Mouse (Mus musculus): ENCODE results near the gene Gm614. TPM values are rescaled to one million over a fixed set of nuclear protein-coding genes. Genes with fewer than 3 reads are reported as not detected.

Gene Gm614
- polyA plus RNA-seq (2012; rRNA removed) = 0.11 TPM in 1 of 2 replicates, not detected in the other

DNA sequence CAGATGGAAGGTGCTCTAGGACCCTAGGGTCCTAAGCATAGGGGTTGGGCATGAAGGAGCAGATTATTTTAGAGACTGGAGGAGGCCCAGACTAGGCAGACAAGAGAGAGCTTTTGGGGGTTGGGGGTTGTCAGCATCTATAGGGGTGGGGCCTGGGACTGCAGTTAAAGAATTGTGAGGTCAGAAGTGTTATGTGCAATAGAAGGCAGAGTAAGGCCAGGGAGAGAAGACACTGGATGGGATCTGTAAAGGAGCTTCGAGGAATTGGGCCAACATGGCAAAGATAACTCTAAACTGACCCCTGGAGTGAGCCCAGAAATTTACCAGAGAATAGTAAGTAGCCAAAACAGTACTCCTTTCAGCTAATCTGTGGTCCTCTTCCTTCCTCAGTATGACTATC lies at the start of gene Gm614:
Gene Gm614 (minus strand): TSS at position 101 of the 400 bp plus-strand sequence.

DNA sequence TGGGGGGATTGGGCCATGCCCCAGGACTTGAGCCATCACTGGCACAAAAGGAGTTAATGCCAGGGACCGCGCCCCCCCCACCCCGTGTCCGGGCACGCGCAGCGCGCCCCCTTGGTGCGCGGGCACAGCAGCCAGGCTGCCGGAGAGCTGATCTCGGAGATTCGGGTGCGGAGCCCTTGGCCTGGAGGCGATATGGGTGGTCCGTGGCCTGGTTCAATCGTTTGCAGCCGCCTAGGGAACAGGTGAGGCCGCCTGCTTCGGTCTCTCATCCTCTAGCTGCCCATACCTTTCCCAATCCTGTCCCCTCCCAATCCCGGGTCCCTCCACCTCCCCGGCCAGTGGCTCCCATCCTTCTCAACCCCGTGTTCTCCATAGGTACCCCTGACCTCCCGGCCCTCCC lies 35.3 kb upstream of the Gm614 start, which contains the start of gene Nlgn3:
Gene Nlgn3 (plus strand): TSS at position 114 of the 400 bp plus-strand sequence.

DNA sequence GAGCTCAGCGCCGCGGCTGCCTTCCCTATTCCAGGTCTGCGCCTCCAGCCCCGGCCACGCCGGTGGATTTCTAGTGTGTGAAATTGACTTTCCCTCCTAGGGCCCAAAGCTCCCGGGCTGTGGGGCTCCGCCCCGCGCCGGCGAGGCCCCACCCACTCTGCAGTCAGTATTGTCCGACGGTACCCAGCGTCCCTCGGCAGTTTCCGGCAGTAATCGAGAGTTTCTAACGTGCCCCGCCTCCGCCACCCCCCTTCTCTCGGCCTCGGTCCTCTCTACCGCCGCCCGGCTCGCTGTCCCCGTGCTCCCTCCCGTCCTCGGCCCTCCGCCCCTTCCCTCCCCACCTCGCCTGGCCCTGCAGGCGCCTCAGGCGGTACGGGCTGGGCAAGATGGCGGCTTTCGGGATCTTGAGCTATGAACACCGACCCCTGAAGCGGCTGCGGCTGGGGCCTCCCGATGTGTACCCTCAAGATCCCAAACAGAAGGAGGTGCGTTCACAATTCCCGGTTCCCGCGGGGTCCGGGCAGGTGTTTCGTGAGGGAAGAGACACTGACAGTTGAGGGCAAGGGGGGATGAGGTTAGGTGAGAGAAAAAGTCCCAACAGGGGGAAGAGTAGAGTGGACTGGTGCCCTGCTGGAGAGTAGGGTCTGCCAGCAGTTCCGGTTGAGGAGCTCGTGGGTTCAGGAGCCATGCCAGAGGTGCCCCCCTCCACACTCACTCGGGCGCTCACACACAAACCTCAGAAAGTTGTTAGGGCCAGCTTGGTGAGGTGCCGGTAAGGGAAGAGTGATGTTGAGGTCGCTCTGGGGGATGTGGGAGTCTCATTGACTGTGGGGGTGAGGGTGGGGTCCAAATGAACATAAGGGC lies 10.3 kb upstream of the Gm614 start, which contains the start of gene Med12:
Gene Med12 (plus strand): TSS at position 156 of the 864 bp plus-strand sequence.

DNA sequence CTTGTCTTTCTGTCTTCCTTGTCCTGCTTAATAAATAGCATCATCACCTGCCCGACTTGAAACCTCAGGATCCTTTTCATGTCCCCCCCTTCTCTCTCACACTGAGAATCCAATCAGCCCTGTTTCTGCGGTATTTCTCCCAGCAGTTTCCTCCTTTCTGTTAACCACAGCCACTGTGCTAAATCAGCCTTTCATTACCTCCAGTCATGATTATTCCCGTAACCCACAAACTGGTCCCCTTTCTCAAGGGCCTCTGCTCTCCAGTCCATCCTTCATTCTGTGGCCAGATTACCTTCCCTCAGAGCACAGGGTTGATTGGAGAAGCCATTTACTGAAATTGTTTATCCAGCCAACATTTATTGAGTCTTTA lies 4.9 kb upstream of the Gm614 start, which contains the start of gene Gm20489:
Gene Gm20489 (minus strand): TSS at position 269 of the 370 bp plus-strand sequence.

DNA sequence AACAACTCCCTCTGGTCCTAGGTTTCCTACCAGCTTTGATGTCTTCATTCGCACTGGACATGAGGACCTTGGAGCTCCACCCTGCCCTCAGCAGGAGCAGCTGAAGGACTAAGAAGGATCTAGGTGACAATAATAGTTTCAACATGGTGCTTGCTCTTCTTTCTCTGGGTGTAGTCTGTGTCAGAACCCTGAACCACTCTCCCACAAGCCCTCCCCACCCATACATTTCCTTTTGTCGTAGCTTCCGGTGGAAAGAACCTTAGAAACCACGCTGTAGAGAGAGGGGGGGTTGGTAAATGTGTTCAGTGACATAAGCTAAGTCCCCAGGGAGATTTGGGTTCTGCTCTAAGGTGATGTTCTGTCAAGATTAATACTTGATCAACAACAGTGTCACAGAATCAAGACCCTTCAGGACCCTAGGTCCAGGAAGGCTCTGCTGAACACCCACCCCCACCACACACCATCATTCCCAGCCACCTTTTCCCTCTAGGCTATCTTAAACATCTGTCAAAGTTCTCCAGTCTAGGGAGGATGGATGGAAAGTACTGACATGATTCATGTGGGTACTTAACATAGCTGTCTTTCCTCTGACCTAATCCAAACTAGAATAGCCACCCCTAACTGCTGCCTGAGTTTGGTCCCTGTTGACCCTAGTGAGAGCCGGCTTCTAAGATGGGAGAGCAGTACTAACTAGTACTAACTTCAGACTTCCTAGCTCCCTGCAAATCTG lies 4.4 kb upstream of the Gm614 start, which contains the start of gene Il2rg:
Gene Il2rg (minus strand): TSS at position 231 of the 730 bp plus-strand sequence.

DNA sequence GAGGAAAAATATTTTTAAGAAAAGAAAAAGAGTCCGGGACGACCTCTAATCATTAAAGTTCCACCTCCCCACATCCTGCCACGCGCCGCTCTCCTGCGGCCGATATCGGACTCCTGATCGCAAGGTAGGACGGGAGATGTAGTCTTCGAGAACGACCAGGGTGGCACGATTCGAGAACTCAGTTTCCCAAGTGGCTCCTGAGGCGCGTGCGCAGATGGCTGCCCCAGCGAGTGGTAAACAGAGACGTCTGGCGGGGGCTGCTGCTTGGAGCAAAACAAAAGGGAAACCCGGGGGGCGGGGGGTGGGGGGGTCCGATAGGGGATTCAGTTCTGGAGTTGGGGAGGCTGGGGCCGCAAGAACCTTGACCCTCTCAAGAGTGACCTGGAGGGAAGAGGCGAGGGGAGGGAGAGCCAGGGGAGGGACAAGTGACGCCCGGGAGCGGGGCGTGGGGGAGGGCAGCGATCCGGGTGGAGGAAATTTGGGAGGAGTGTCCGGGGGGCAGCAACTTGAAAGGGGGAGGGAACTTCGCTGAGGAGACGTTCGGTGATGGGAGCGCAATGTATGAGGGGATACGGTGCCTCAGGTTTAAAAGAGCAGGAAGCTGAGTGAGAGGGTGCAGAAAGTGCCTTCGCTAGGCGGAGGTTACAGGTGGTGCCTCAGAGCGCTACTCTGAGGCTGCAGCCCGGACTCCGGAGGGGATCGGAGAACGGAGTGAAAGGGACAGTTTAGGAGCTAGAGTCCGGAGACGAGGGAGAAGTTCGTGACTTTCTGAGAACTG lies 9.7 kb downstream of the Gm614 start, which contains the start of gene Foxo4:
Gene Foxo4 (plus strand): TSS at position 577 of the 778 bp plus-strand sequence.

DNA sequence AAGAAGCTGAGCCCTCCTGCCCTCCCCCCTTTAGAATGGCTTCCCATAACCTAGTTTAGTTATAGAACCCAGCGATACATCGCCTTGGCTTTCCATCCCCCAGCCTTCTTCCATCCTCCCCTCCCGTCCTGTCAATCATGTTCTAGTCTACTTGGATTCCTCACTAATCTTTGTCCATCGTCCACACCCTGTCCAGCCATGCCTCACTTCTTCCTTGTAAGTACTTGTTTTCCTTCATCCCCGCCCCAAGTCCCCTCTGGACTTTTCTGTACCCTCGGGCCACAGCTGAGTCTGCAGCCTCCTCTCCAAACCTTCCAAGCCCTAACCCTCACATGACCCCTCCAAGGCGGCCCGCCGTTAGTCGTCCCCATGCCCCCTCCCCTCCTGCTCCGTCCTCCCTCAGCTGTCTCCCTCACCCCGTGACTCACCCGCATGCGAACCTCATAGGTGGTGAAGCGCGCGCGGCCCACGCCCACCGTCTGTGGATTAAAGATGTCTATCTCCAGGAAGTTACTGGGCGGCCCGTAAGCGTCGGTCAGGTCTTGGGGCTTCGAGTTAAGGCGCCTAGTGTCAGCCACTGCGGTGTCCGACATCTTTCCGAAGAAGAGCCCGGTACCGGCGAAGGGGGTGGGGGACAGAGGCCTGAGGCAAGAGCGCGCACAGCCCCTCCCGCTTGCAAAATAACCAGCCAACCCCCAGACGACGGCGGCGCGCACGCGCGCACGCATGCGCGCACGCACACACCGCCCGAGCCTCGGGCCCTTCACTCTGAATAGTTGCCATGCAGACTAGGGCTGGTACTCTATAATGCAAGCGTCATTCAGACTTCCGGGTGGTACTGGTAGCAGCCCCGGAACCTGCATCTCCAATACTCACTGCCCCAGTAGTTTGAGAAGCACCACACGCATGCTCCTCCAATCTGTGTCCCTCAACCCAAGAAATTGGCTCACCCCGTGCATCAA lies 41.7 kb downstream of the Gm614 start, which contains the start of gene Snx12:
Gene Snx12 (minus strand): TSS at position 730 of the 962 bp plus-strand sequence.

Other genes starting within 250 kb of the Gm614 start
- gene Tex11, start 204.3 kb downstream of the Gm614 start, polyA plus RNA-seq (2012; rRNA removed) = 0.04 and 0.07 TPM in 2 replicates
- gene Slc7a3, start 178.0 kb downstream of the Gm614 start, polyA plus RNA-seq (2012; rRNA removed) = 18.4 and 22.4 TPM in 2 replicates
- 47.7 and 50.2 TPM in 2 replicates for gene Snx12, start 41.4 kb downstream of the Gm614 start, polyA plus RNA-seq (2012; rRNA removed)
- gene Foxo4, start 9.5 kb downstream of the Gm614 start, polyA plus RNA-seq (2012; rRNA removed) = 8.2 TPM in 2 replicates
- gene Il2rg, start 4.3 kb upstream of the Gm614 start, polyA plus RNA-seq (2012; rRNA removed) = 5.4 and 7.1 TPM in 2 replicates
- gene Gm20489, start 5.0 kb upstream of the Gm614 start, polyA plus RNA-seq (2012; rRNA removed) = not detected in 2 replicates
- 46.2 and 47.2 TPM in 2 replicates for gene Med12, start 10.0 kb upstream of the Gm614 start, polyA plus RNA-seq (2012; rRNA removed)
- gene Nlgn3, start 35.2 kb upstream of the Gm614 start, polyA plus RNA-seq (2012; rRNA removed) = 48.5 and 52.8 TPM in 2 replicates
- gene Gjb1, start 112.4 kb upstream of the Gm614 start, polyA plus RNA-seq (2012; rRNA removed) = 1.4 and 1.6 TPM in 2 replicates
- gene Zmym3, start 156.9 kb upstream of the Gm614 start, polyA plus RNA-seq (2012; rRNA removed) = 253 and 259 TPM in 2 replicates
- gene Nono, start 165.3 kb upstream of the Gm614 start, polyA plus RNA-seq (2012; rRNA removed) = 291 and 300 TPM in 2 replicates
- gene Itgb1bp2, start 185.1 kb upstream of the Gm614 start, polyA plus RNA-seq (2012; rRNA removed) = 3.9 and 14.2 TPM in 2 replicates